ENCODE assay signal across 10 mouse cellular contexts in the genomic region with DNA sequence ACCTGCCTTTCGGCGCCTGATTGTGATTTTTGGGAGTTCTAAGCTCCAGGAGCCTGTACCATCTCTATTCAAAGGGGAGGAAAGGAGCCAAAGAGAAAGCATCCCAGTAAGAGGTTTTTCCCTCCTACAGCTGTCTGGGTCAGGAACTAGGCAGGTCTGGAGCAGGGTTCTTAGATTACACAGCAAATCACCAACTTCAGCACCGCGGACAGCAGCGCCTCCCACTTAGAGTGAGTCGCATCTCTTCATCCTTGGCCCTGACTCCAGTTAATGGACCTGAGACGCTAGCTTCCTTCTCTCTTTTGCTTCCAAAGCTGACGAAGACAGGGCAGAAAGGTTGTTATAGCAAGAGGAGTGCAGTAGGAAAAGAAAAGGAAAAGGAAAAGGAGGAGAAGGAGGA. TPM values are rescaled to one million over a fixed set of nuclear protein-coding genes. Genes with fewer than 3 reads are reported as not detected.
DNase-seq lines count a peak whose midpoint lies in the region; ATAC-seq and TF ChIP-seq lines count a peak whose summit lies in the region.
"Had no signal": no experiment of that assay in that cellular context is flagged by ENCODE, and none has a peak within 500 bp of the region (broad histone marks: within the 10 kb centered on the region; RNA-seq: fewer than 3 reads in every experiment).

Cntnap2 (plus strand) TSS at position 267 of the 400 bp plus-strand sequence.

- no peak within 1 kb of the TSS for H3K27ac ChIP-seq in thymus, adult 2 months (ENCODE audit: control insufficient read depth, insufficient read depth, low read length)
- 0 out of 2 replicates have a peak within 1 kb of the TSS, but pooled peaks have one; percentile 52 for H3K27ac ChIP-seq in forebrain, embryonic 14.5 days (ENCODE audit: low read depth, low read length)

- no peak for TF ChIP-seq POLR2A in thymus, adult 2 months (IDR thresholded peaks at IDR 0.05; ENCODE audit: control insufficient read depth, extremely low read depth, insufficient read depth, low read length, poor library complexity)

- DNase-seq in thymus, postnatal 4 days: peak; percentile 50
- no peak for DNase-seq in thymus, adult 2 months
- peak; percentile 61 for DNase-seq in cerebellum, adult 11-12 months
- DNase-seq in forebrain, embryonic 14.5 days (ENCODE audit: low spot score): peak; percentile 78
- DNase-seq in kidney, postnatal 36 days: peak; percentile 1 to 57
- peak; percentile 86 for DNase-seq in mesoderm, embryonic 11.5 days (ENCODE audit: low read depth, low spot score)
- DNase-seq in right cerebral cortex, postnatal 25 days: peak; percentile 38

- no peaks in the 10 kb centered on the region for H3K9me3 ChIP-seq in forebrain, embryonic 14.5 days (replicated peaks; ENCODE audit: control insufficient read depth, low read length)

- peak; percentile 59 for ATAC-seq in forebrain, embryonic 14.5 days
- no peak for ATAC-seq in erythroblast, adult 5-6 weeks (replicated peaks; ENCODE audit: low FRiP score, poor library complexity, severe bottlenecking)

- H3K4me1 ChIP-seq in thymus, adult 2 months (replicated peaks; ENCODE audit: control insufficient read depth, insufficient read depth, low read length): no peaks in the 10 kb centered on the region
- H3K4me1 ChIP-seq in forebrain, embryonic 14.5 days (ENCODE audit: control insufficient read depth, insufficient read depth, low read length): no peaks in the 10 kb centered on the region

- TF ChIP-seq CTCF in thymus, adult 2 months (IDR thresholded peaks at IDR 0.05; ENCODE audit: borderline replicate concordance, control insufficient read depth, extremely low read depth, insufficient read depth, low read length, poor library complexity): no peak

- peak within 1 kb of the TSS; percentile 64 for H3K4me2 ChIP-seq in forebrain, embryonic 14.5 days (ENCODE audit: low read length)

- no peaks in the 10 kb centered on the region for H3K36me3 ChIP-seq in thymus, adult 2 months (ENCODE audit: control insufficient read depth, insufficient read depth, low read length)
- no peaks in the 10 kb centered on the region for H3K36me3 ChIP-seq in forebrain, embryonic 14.5 days (ENCODE audit: control insufficient read depth, insufficient read depth, low read length)

- no peaks in the 10 kb centered on the region for H3K27me3 ChIP-seq in thymus, adult 2 months (ENCODE audit: control insufficient read depth, insufficient read depth, low read length)
- no peaks in the 10 kb centered on the region for H3K27me3 ChIP-seq in forebrain, embryonic 14.5 days (replicated peaks; ENCODE audit: control insufficient read depth, insufficient read depth, low read length)

- 16% methylated on average over 8 of the region's 8 CpGs for WGBS in thymus, adult 2 months
- 8% methylated on average over 8 of the region's 8 CpGs for WGBS in forebrain, embryonic 14.5 days

- H3K4me3 ChIP-seq in thymus, adult 2 months (ENCODE audit: control insufficient read depth, insufficient read depth, low read length): no peak within 1 kb of the TSS
- peak within 1 kb of the TSS; percentile 48 for H3K4me3 ChIP-seq in forebrain, embryonic 14.5 days (ENCODE audit: low read depth, low read length)
- H3K4me3 ChIP-seq: erythroblast, embryonic 14.5 days had no signal

- peak within 1 kb of the TSS; percentile 65 for H3K9ac ChIP-seq in forebrain, embryonic 14.5 days (ENCODE audit: low read length)

RNA-seq across cellular contexts. Expression of gene Cntnap2, which starts in this region (rescaled TPM):
- 0.20 and 1.0 TPM in 2 replicates for polyA plus RNA-seq in thymus, adult 2 months (2012; rRNA removed)
- polyA plus RNA-seq in forebrain, embryonic 14.5 days (2014; fragmentation: Nextera tagmentation; extraction: Ambion mirVana): 70.3 and 75.1 TPM in 2 replicates
- total RNA-seq in erythroblast, adult 5-6 weeks (2015; ENCODE audit: low replicate concordance): not detected in 2 replicates
- total RNA-seq in erythroblast, adult 5-6 weeks (2017; ENCODE audit: low replicate concordance): not detected in 2 replicates
- total RNA-seq: neutrophil, adult 5-6 weeks had no signal

Comparison
In these comparisons a context has a peak if more than half of its experiments do, and no peak if none do; other contexts are left out.
1. RNA of gene Cntnap2 (polyA plus RNA-seq): 70.3 to 75.1 TPM in forebrain, embryonic 14.5 days; 0.20 to 1.0 TPM in thymus, adult 2 months; every median in the first group is over 10 times any median in the second.